Mouse (Mus musculus) CH12.LX (cell line): ENCODE measurements around the gene Egfl7. TPM values are rescaled to one million over a fixed set of nuclear protein-coding genes. Genes with fewer than 3 reads are reported as not detected.

Source experiments
- DNase-seq: peaks from one replicate; pipeline ENCODE4 v3.0.0-alpha.2; 2013; ENCODE audit errors: extremely low read depth
- H3K27ac ChIP-seq: 2 replicates; pipeline ENCODE4 v1.5.1; 2012; ENCODE audit warnings: low read depth, mild to moderate bottlenecking, control low read depth, moderate library complexity; ENCODE audit not compliant: insufficient read depth
- H3K27me3 ChIP-seq: replicated peaks from 2 replicates; pipeline ENCODE3; 2012; ENCODE audit warnings: inconsistent platforms
- H3K36me3 ChIP-seq, 2 experiments: replicated peaks in 1 of 2; 2 replicates each; pipeline versions ENCODE3 to v1.6.1; 2012; ENCODE audit warnings: inconsistent platforms in 1 of 2, low read length in 1 of 2, mild to moderate bottlenecking in 1 of 2, mixed read lengths in 1 of 2, moderate library complexity in 1 of 2; ENCODE audit not compliant: control insufficient read depth in 1 of 2, insufficient read depth in 1 of 2
- H3K4me1 ChIP-seq, 2 experiments: 2 replicates each; pipeline ENCODE4 v1.6.1; 2012; ENCODE audit warnings: inconsistent platforms in 1 of 2, moderate library complexity in 1 of 2; ENCODE audit not compliant: insufficient read depth in 2 of 2, control insufficient read depth in 1 of 2
- H3K4me2 ChIP-seq: 2 replicates; pipeline ENCODE4 v1.6.1; 2012; ENCODE audit warnings: low read depth, mild to moderate bottlenecking, control low read depth; ENCODE audit not compliant: poor library complexity, insufficient read depth, severe bottlenecking
- H3K4me3 ChIP-seq, 3 experiments: fragments of 150-350 bp in 1 of 3; sonication (generic) in 1 of 3; replicated peaks in 1 of 3; 2 replicates each; pipeline versions ENCODE3 to v1.5.1; 2011 to 2012; ENCODE audit warnings: low read depth in 2 of 3, low read length in 2 of 3, mild to moderate bottlenecking in 2 of 3, moderate library complexity in 2 of 3, control low read depth in 1 of 3, improper control_type of control experiment in 1 of 3, inconsistent platforms in 1 of 3, mixed read lengths in 1 of 3; ENCODE audit not compliant: poor library complexity in 1 of 3
- H3K79me2 ChIP-seq: replicated peaks from 2 replicates; pipeline ENCODE4 v1.6.1; 2012; ENCODE audit warnings: mild to moderate bottlenecking, moderate library complexity; ENCODE audit not compliant: control insufficient read depth, poor library complexity, insufficient read depth, severe bottlenecking; ENCODE audit errors: extremely low read depth
- H3K9ac ChIP-seq: 2 replicates; pipeline ENCODE4 v1.6.1; 2012; ENCODE audit warnings: low read depth, mild to moderate bottlenecking, control low read depth, moderate library complexity; ENCODE audit not compliant: insufficient read depth
- H3K9me3 ChIP-seq: replicated peaks from 2 replicates; pipeline ENCODE3; 2012; ENCODE audit warnings: low read length, inconsistent platforms, mixed read lengths
- CHD2 ChIP-seq: IDR thresholded peaks from 2 replicates; pipeline ENCODE4 v1.6.1; 2011; ENCODE audit warnings: low read length, improper control_type of control experiment
- CTCF ChIP-seq, 2 experiments: IDR thresholded peaks in 1 of 2; conservative IDR thresholded peaks in 1 of 2; 2 replicates each; pipeline ENCODE4 v1.5.1; 2011 to 2012; ENCODE audit warnings: low read depth in 2 of 2, low read length in 2 of 2, improper control_type of control experiment in 1 of 2, inconsistent platforms in 1 of 2, mild to moderate bottlenecking in 1 of 2, moderate library complexity in 1 of 2
- ELF1 ChIP-seq: IDR thresholded peaks from 2 replicates; pipeline ENCODE4 v1.6.1; 2014; ENCODE audit warnings: low read depth, mild to moderate bottlenecking, inconsistent platforms, low read length, improper control_type of control experiment
- EP300 ChIP-seq: IDR thresholded peaks from 2 replicates; pipeline ENCODE4 v1.6.1; 2011; ENCODE audit warnings: low read length, improper control_type of control experiment
- ETS1 ChIP-seq: conservative IDR thresholded peaks from 2 replicates; pipeline ENCODE4 v1.6.1; 2012; ENCODE audit warnings: low read depth, mild to moderate bottlenecking, inconsistent platforms, low read length, improper control_type of control experiment, moderate library complexity
- GABPA ChIP-seq: IDR thresholded peaks from 2 replicates; pipeline ENCODE4 v1.6.1; 2012; ENCODE audit warnings: low read depth, low read length, improper control_type of control experiment, inconsistent platforms; ENCODE audit not compliant: insufficient replicate concordance
- HCFC1 ChIP-seq: IDR thresholded peaks from 2 replicates; pipeline ENCODE4 v1.6.1; 2012; ENCODE audit warnings: low read depth, mild to moderate bottlenecking, inconsistent platforms, low read length, improper control_type of control experiment
- JUND ChIP-seq: conservative IDR thresholded peaks from 2 replicates; pipeline ENCODE4 v1.6.1; 2011; ENCODE audit warnings: low read depth, low read length, improper control_type of control experiment
- MAFK ChIP-seq: IDR thresholded peaks from 2 replicates; pipeline ENCODE4 v1.6.1; 2011; ENCODE audit warnings: low read length, improper control_type of control experiment; ENCODE audit not compliant: insufficient replicate concordance
- MAX ChIP-seq: IDR thresholded peaks from 2 replicates; pipeline ENCODE4 v1.6.1; 2011; ENCODE audit warnings: low read length, improper control_type of control experiment
- MXI1 ChIP-seq: IDR thresholded peaks from 2 replicates; pipeline ENCODE4 v1.6.1; 2011; ENCODE audit warnings: mild to moderate bottlenecking, low read depth, low read length, improper control_type of control experiment
- NELFE ChIP-seq: IDR thresholded peaks from 2 replicates; pipeline ENCODE4 v1.6.1; 2011; ENCODE audit warnings: low read depth, low read length, improper control_type of control experiment
- PAX5 ChIP-seq: IDR thresholded peaks from 2 replicates; pipeline ENCODE4 v1.6.1; 2012; ENCODE audit warnings: low read length, inconsistent platforms, mixed read lengths
- POLR2A ChIP-seq: IDR thresholded peaks from 2 replicates; pipeline ENCODE4 v1.6.1; 2011; ENCODE audit warnings: low read depth, mild to moderate bottlenecking, improper control_type of control experiment, low read length
- POLR2AphosphoS2 ChIP-seq: IDR thresholded peaks from 2 replicates; pipeline ENCODE4 v1.6.1; 2011; ENCODE audit warnings: low read depth, low read length, improper control_type of control experiment
- RAD21 ChIP-seq: IDR thresholded peaks from 2 replicates; pipeline ENCODE4 v1.6.1; 2011; ENCODE audit warnings: low read depth, mild to moderate bottlenecking, low read length, improper control_type of control experiment, moderate library complexity
- SMC3 ChIP-seq: IDR thresholded peaks from 2 replicates; pipeline ENCODE4 v1.6.1; 2011; ENCODE audit warnings: low read depth, low read length, improper control_type of control experiment
- UBTF ChIP-seq: IDR thresholded peaks from 2 replicates; pipeline ENCODE4 v1.6.1; 2012; ENCODE audit warnings: low read depth, mild to moderate bottlenecking, inconsistent platforms, low read length, improper control_type of control experiment, moderate library complexity
- USF1 ChIP-seq: IDR thresholded peaks from 2 replicates; pipeline ENCODE4 v1.6.1; 2014; ENCODE audit warnings: low read depth, mild to moderate bottlenecking, inconsistent platforms, low read length, improper control_type of control experiment
- USF2 ChIP-seq: conservative IDR thresholded peaks from 2 replicates; pipeline ENCODE4 v1.6.1; 2011; ENCODE audit warnings: low read depth, low read length, improper control_type of control experiment
- dilution Hi-C: fragments of 300-500 bp; cut with MboI; formaldehyde crosslinking; loops from 2 replicates; pipeline ENCODE4 v1.14.3; 2020; ENCODE audit warnings: low sequenced_read_pairs; ENCODE audit not compliant: extremely low pct_unique_long_range_greater_than_20kb, extremely low pct_ligation_motif_present
- in situ Hi-C: fragments of 300-500 bp; cut with MboI; formaldehyde crosslinking; loops from 3 replicates; pipeline ENCODE4 v1.14.3; 2019; ENCODE audit warnings: low sequenced_read_pairs, low pct_ligation_motif_present, low pct_unique_long_range_greater_than_20kb, mixed read lengths
- polyA plus RNA-seq: library from polyadenylated mRNA; unstranded; fragments of >175 nt; gene quantifications from 2 replicates; pipeline ENCODE4 v1.2.1, GENCODE M21; 2012; ENCODE audit warnings: low read depth; ENCODE audit not compliant: insufficient read length
- total RNA-seq, 2 experiments: library from RNA; depleted of rRNA; stranded (reverse); fragments of 300-350 nt in 1 of 2; fragments of >200 nt in 1 of 2; gene quantifications; 2 replicates each; pipeline ENCODE4 v1.2.3; 2012 to 2014

The Egfl7 gene
- total and polyA plus RNA-seq, 3 experiments: 20.1 to 39.3 (median 24.7) TPM

DNA sequence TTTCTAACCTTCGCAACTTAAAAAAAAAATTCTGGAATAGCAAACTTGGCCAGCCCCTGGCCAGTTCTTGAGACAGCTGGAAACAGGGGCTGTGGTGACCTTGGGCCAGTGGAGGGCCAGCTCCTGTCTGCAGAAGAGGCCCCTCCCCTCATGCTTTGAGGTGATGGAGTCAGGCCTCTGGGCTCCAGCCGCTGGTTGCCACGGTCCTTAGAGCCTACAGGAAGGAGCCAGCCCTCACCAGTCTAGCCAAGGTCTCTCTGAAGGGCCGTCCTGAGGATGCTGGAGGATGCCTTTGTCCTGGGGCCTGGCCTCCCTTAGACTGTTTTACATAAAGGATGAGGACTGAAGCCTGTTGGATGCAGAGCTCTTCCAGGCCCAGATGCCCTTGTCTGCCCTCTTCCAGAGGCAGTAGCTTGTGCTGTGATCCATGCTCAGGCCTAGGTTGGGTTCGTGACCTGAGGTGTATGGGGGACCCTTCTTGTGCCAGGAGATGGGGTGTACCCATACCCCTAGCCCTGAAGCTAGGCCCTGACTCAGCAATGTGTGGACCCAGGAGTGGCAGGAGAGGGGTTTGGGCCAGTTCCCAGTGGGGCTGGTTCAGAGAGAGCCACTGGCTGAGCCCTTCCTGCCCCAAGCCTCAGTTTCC is 49.1 kb downstream of the Egfl7 start (continued):
- no peak for TF ChIP-seq EP300
- TF ChIP-seq, all 38 proteins: peak for 0

DNA sequence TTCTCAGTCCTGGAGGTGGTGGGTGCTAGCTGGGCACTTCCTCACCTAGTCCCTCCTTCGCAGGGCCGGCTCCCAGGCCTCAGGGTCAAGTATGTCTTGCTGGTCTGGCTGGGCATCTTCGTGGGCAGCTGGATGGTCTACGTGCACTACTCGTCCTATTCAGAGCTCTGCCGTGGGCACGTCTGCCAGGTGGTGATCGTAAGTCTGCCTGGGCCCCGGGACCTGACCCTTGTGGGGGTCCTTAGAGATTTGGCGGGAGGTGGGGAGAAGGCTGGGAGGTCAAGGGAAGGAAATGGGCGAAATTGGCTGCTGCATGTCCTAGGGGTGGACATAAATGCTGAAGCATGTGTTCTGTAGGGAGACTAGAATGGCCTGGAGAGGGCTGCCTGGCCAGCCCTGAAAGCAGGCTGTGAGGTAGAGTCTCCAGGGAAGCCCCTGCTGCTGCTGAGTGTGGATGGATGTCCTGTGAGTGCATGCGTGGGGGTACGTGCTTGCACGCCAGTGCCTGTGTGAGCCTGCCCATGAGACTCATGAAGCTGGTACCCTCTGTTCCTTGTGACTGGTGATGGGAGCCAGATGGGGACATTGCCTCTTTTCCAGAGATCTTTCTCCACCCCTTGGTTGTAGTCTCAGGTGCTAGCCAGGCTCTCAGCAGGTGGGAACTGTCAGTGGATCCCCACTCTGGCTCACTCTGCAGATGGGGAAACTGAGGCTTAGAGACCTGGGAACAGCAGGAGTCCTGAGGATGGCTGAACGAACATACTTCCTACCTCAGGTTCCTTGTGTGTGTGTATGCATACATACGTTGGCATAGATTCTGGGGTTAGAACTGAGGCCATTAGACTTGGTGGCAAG is 53.0 kb downstream of the Egfl7 start:
- Histone ChIP-seq H3K79me2 (peaks cover 7% of the 10 kb centered on the region), H3K9me3 (no peaks in the 10 kb centered on the region), H3K36me3 (peaks cover 34 to 38% of the 10 kb centered on the region in 2 experiments), H3K27me3 (peaks cover 15% of the 10 kb centered on the region), H3K9ac (no peak overlapping the region), H3K4me3 (no peak overlapping the region), H3K4me1 (peaks cover 4 to 36% of the 10 kb centered on the region in 2 experiments), H3K27ac (no peak overlapping the region), H3K4me2 (no peak overlapping the region)
- in situ Hi-C loops: no loop called here
- DNase-seq: no peak
- dilution Hi-C loops: no loop called here
- TF ChIP-seq RAD21: no peak
- TF ChIP-seq MAFK: no peak
- no peak for TF ChIP-seq CTCF (conservative IDR thresholded peaks at IDR 0.05 in 1 of 2, IDR thresholded peaks at IDR 0.05 in 1 of 2; ENCODE audit: low read depth in 2 of 2, low read length in 2 of 2)
- TF ChIP-seq MAX: no peak
- no peak for TF ChIP-seq CHD2
- no peak for TF ChIP-seq JUND
- TF ChIP-seq POLR2AphosphoS2: no peak; the same call in 1 of the 2 replicates
- TF ChIP-seq ELF1: no peak
- no peak for TF ChIP-seq USF1
- no peak for TF ChIP-seq HCFC1
- TF ChIP-seq PAX5: no peak
- TF ChIP-seq USF2: no peak
- no peak for TF ChIP-seq NELFE
- no peak for TF ChIP-seq MXI1
- no peak for TF ChIP-seq UBTF
- no peak for TF ChIP-seq SMC3
- no peak for TF ChIP-seq POLR2A
- no peak for TF ChIP-seq GABPA
- TF ChIP-seq ETS1: no peak
